Mouse (Mus musculus): Measurements from ENCODE around the gene Vsx1. TPM values are rescaled to one million over a fixed set of nuclear protein-coding genes. Genes with fewer than 3 reads are reported as not detected.

Gene Vsx1
- polyA plus RNA-seq, 1 experiment, result not detected

- no peak overlapping the region for H3K4me3 ChIP-seq (replicated peaks; ENCODE audit: insufficient read depth, low read depth, low read length)
- 69% methylated on average over 8 of the region's 8 CpGs for WGBS
- no peaks in the 10 kb centered on the region for H3K4me1 ChIP-seq (ENCODE audit: control insufficient read depth, insufficient read depth, low read length)
- no peak for DNase-seq
- TF ChIP-seq POLR2A (IDR thresholded peaks at IDR 0.05; ENCODE audit: borderline replicate concordance, insufficient read depth, low read length) (no peak), CTCF (IDR thresholded peaks at IDR 0.05; ENCODE audit: borderline replicate concordance, insufficient read depth, low read depth, low read length) (no peak)
- no peaks in the 10 kb centered on the region; the same call in 1 of the 2 replicates for H3K27me3 ChIP-seq (ENCODE audit: control insufficient read depth, insufficient read depth, low read length)
- H3K27ac ChIP-seq (ENCODE audit: insufficient read depth, low read length), result no peak overlapping the region
Observed at GRCm38 (mm10) chr2:150671609-150672290, 17.4 kb downstream of the Vsx1 start.

DNA sequence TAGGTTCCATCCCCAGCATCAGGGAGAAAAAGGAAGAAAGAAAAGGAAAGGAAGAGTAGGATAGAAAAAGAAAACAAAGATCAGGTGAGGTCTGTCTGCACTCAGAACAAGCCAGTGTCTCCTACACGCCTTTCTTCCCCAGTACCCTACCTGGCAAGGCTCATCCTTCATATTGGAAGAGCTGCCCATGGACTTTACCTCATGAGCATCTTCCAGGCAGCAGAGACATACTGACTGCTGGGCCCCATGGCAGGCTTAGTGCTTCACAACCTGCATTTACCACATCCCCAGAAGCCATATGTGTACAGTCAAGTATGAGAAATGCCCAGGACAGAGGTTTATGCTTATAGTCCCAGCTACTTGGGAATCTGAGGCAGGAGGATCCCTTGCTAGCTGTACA lies 18.2 kb downstream of the Vsx1 start:
- Histone ChIP-seq H3K4me1 (ENCODE audit: control insufficient read depth, insufficient read depth, low read length) (no peaks in the 10 kb centered on the region), H3K27me3 (ENCODE audit: control insufficient read depth, insufficient read depth, low read length) (no peaks in the 10 kb centered on the region; the same call in 1 of the 2 replicates), H3K27ac (ENCODE audit: insufficient read depth, low read length) (no peak overlapping the region), H3K4me3 (replicated peaks; ENCODE audit: insufficient read depth, low read depth, low read length) (no peak overlapping the region)
- DNase-seq, result no peak
- TF ChIP-seq CTCF (IDR thresholded peaks at IDR 0.05; ENCODE audit: borderline replicate concordance, insufficient read depth, low read depth, low read length), result no peak
- WGBS, result 91% methylated on average over 1 of the region's 1 CpGs

- WGBS, result 73% methylated on average over 2 of the region's 2 CpGs
- DNase-seq, result no peak
- no peak overlapping the region for H3K4me3 ChIP-seq (replicated peaks; ENCODE audit: insufficient read depth, low read depth, low read length)
- no peaks in the 10 kb centered on the region for H3K4me1 ChIP-seq (ENCODE audit: control insufficient read depth, insufficient read depth, low read length)
- no peak overlapping the region for H3K27ac ChIP-seq (ENCODE audit: insufficient read depth, low read length)
- no peak for TF ChIP-seq CTCF (IDR thresholded peaks at IDR 0.05; ENCODE audit: borderline replicate concordance, insufficient read depth, low read depth, low read length)
- no peak for TF ChIP-seq POLR2A (IDR thresholded peaks at IDR 0.05; ENCODE audit: borderline replicate concordance, insufficient read depth, low read length)
- no peaks in the 10 kb centered on the region; the same call in 1 of the 2 replicates for H3K27me3 ChIP-seq (ENCODE audit: control insufficient read depth, insufficient read depth, low read length)
Observed at GRCm38 (mm10) chr2:150669454-150670045, 19.6 kb downstream of the Vsx1 start.

DNA sequence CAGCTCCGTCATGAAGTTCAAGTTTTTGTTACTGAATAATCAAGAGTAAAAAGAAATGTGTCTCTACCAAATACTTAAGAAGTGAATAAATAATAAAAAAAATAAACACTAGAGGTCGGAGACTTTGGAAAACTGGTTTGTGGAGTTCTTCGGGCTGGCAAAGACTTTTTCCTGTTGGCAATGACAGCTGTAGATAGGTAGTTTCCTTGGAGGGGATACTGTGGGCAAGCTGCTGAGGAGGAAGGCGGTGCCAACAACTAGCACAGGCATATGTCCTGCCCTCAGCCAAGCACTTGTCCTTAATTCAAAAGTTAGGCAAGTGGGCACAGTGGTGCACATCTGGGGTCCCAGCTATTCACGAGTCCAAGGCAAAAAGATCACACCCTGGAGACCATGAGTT lies 20.2 kb downstream of the Vsx1 start:
- WGBS, result 70% methylated on average over 5 of the region's 5 CpGs
- H3K4me1 ChIP-seq (ENCODE audit: control insufficient read depth, insufficient read depth, low read length), result no peaks in the 10 kb centered on the region
- no peak for TF ChIP-seq CTCF (IDR thresholded peaks at IDR 0.05; ENCODE audit: borderline replicate concordance, insufficient read depth, low read depth, low read length)
- TF ChIP-seq POLR2A (IDR thresholded peaks at IDR 0.05; ENCODE audit: borderline replicate concordance, insufficient read depth, low read length), result no peak

GRCm38 (mm10) chr2:150667820-150668766 lies 21.1 kb downstream of the Vsx1 start, which contains the start of gene Acss1:
Gene Acss1 (minus strand): TSS chr2:150668500.
- 3% methylated on average over 61 of the region's 61 CpGs for WGBS
- TF ChIP-seq CTCF (IDR thresholded peaks at IDR 0.05; ENCODE audit: borderline replicate concordance, insufficient read depth, low read depth, low read length) (no peak), POLR2A (IDR thresholded peaks at IDR 0.05; ENCODE audit: borderline replicate concordance, insufficient read depth, low read length) (no peak)

More for the DNA sequence above, 20.2 kb downstream of the Vsx1 start:
- no peak overlapping the region for H3K4me3 ChIP-seq (replicated peaks; ENCODE audit: insufficient read depth, low read depth, low read length)
- no peaks in the 10 kb centered on the region; the same call in 1 of the 2 replicates for H3K27me3 ChIP-seq (ENCODE audit: control insufficient read depth, insufficient read depth, low read length)
- no peak overlapping the region for H3K27ac ChIP-seq (ENCODE audit: insufficient read depth, low read length)
- DNase-seq, result no peak

GRCm38 (mm10) chr2:150667065-150667819 lies 21.9 kb downstream of the Vsx1 start:
- WGBS, result 10% methylated on average over 17 of the region's 17 CpGs
- Histone ChIP-seq H3K4me3 (replicated peaks; ENCODE audit: insufficient read depth, low read depth, low read length) (peak overlapping the region; percentile 44), H3K27ac (ENCODE audit: insufficient read depth, low read length) (no peak overlapping the region), H3K27me3 (ENCODE audit: control insufficient read depth, insufficient read depth, low read length) (no peaks in the 10 kb centered on the region; the same call in 1 of the 2 replicates), H3K4me1 (ENCODE audit: control insufficient read depth, insufficient read depth, low read length) (no peaks in the 10 kb centered on the region)
- TF ChIP-seq POLR2A (IDR thresholded peaks at IDR 0.05; ENCODE audit: borderline replicate concordance, insufficient read depth, low read length) (no peak), CTCF (IDR thresholded peaks at IDR 0.05; ENCODE audit: borderline replicate concordance, insufficient read depth, low read depth, low read length) (no peak)
- no peak for DNase-seq

More at GRCm38 (mm10) chr2:150667820-150668766, 21.1 kb downstream of the Vsx1 start, which contains the start of gene Acss1:
- peak in 1 of 2 experiments; percentile 17 for DNase-seq
- Histone ChIP-seq H3K27me3 (ENCODE audit: control insufficient read depth, insufficient read depth, low read length) (no peaks in the 10 kb centered on the region; the same call in 1 of the 2 replicates), H3K4me3 (replicated peaks; ENCODE audit: insufficient read depth, low read depth, low read length) (peak within 1 kb of the TSS; percentile 44), H3K4me1 (ENCODE audit: control insufficient read depth, insufficient read depth, low read length) (no peaks in the 10 kb centered on the region), H3K27ac (ENCODE audit: insufficient read depth, low read length) (no peak within 1 kb of the TSS)

DNA sequence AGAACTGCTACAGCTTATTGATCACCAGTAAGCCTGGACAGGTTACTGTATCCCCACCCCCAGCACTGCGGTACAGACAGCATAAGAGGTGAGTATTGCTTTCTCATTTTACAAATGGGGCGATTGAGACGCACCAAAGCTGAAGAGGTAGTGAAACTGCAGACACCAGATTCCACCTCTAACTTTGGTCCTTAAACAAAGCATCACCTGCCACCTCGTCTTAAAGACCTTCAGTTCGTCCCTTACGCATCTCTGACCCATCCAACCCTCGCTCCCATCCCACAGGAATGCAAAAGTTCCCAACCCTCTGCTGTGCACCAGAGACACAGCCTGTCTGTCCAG lies 22.5 kb downstream of the Vsx1 start:
- H3K27ac ChIP-seq (ENCODE audit: insufficient read depth, low read length), result no peak overlapping the region
- H3K27me3 ChIP-seq (ENCODE audit: control insufficient read depth, insufficient read depth, low read length), result no peaks in the 10 kb centered on the region; the same call in 1 of the 2 replicates
- no peak for TF ChIP-seq CTCF (IDR thresholded peaks at IDR 0.05; ENCODE audit: borderline replicate concordance, insufficient read depth, low read depth, low read length)
- TF ChIP-seq POLR2A (IDR thresholded peaks at IDR 0.05; ENCODE audit: borderline replicate concordance, insufficient read depth, low read length), result no peak
- no peak overlapping the region for H3K4me3 ChIP-seq (replicated peaks; ENCODE audit: insufficient read depth, low read depth, low read length)
- no peak for DNase-seq
- no peaks in the 10 kb centered on the region for H3K4me1 ChIP-seq (ENCODE audit: control insufficient read depth, insufficient read depth, low read length)
- 67% methylated on average over 7 of the region's 7 CpGs for WGBS

Data from cerebellum, adult 2 months (tissue).